Mouse (Mus musculus): ENCODE data around the gene Kat2b.
A peak's percentile ranks its signal among the peaks of the same experiment; 100 is the strongest.
"Not testable (repeated sequence)": the region's sequence is repeated elsewhere in the genome, so short reads cannot be mapped to it uniquely, and the experiment has no call there.

The Kat2b gene

DNA sequence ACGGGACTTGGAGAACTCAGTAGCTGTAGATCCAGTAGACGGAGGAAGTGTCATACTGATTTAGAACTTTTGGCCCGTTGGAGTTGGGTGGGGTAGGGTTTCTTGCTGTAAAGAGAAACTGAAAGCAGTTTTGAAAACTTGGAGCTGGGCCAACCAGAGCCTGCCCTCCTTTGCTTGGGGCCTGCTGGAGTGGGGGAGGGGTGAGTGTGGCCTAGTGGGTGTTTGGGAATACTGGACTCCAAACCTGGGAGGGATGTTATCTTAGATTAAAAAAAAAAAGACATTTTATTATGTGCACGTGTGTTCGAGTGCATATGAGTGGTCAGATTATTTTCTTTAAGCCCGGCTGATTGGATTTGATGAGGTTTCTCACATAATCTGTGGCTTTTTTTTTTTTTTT, 3.2 kb downstream of the Kat2b start:
- peak; percentile 69 to 84 for DNase-seq (ENCODE audit: low spot score in 2 of 2)

DNA sequence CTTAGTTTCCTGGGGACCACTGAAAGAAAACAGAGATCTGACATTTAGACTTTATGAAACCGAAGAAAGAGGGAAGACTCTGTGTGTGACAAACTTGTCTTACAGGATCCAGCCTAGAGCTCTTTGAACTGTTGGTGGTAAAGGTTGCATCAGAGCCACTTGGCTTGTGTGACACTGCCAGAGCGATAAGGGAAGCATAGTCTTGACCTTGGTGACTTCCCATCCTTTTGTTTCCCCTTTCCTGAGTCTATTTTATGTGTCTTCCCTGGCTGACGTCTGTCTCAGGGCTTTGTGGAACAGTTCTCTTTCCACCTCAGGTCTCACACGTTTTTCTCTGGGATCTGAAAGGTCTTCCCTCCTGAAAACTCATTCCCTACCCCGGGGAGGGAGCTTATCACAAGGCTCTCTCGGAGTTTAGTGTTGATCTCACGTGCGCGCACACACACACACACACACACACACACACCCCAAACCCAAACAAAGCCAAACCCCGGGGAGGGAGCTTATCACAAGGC, 3.8 kb downstream of the Kat2b start:
- peak in 1 of 2 experiments; percentile 27 for DNase-seq (ENCODE audit: low spot score in 2 of 2)

DNA sequence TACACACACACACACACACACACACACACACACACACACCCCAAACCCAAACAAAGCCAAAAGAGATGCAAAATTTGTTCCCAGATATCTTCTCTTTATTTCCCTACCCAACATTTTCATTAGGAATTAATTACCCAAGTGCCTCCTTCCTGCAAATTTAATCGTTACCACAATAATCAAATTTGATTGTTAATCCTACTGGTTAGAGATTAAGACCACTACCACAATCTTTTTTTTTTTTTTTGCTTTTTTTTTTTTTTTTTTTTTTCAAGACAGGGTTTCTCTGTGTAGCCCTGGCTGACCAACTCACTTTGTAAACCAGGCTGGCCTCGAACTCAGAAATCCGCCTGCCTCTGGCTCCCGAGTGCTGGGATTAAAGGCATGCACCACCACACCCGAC, 4.3 kb downstream of the Kat2b start:
- DNase-seq (ENCODE audit: low spot score in 2 of 2) = not testable (repeated sequence)

DNA sequence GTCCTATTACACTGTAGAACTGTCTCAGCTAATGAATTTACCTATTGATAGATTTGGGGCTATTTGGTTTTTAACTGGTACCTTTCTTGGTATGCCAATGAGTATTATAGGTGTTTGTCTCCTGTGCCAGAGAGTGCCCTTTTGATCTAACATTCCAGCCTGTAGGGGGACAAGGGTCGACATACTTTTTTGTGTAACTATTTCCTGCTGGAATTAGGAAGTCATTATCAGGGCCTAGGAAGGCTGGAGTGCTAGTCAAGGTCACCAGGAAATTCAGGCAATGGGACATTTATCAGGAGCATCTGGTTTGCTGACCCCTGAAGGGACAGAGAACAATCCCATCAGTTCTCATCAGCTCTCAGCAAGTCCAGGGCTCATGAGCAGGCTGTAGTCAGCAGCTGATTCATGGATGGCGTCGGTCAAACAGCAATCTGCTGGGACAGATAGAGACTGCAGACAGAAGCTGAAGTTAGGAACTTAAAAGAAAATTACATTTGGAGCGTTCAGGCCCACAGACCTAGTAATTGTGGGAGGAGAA, 6.4 kb downstream of the Kat2b start:
- DNase-seq (ENCODE audit: low spot score in 2 of 2) = no peak

DNA sequence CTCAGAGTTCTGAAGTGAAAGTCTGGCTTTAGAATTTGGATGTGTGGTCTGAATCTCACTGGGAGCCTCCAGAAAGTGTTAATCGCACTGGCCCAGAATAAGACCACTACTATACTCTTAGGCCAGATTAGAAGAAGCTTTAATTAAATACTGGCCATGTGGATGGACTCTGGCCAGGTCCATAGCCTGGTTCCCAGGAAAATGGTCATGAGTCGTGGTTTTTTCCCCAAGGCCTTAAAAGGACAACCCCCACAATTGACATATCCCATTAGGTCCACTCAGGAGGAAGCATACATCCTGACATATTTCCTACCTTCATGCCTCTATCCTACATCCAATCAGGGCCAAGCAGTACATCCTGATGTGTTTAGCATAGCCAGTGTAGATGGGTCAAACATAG, 10.5 kb downstream of the Kat2b start:
- DNase-seq (ENCODE audit: low spot score in 2 of 2) = no peak

DNA sequence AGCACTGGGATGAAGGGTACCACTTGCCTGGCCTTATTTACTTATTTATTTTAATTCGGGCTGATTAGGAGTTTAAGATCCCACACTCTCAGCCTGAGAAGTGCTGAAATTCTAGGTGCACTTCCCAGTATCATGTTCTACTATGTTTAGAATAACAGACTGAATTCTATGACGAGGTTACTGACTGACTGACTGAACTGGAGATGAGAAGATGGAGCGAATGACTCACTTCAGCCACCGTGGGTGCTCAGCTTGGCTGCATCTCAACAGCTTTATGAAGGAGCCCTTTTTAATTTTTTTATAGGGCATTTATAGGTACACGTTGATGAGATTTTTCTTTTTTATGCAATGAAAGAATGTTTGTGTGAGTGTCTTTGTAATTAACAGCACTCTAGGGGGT, 11.1 kb downstream of the Kat2b start:
- DNase-seq (ENCODE audit: low spot score in 2 of 2) = no peak

DNA sequence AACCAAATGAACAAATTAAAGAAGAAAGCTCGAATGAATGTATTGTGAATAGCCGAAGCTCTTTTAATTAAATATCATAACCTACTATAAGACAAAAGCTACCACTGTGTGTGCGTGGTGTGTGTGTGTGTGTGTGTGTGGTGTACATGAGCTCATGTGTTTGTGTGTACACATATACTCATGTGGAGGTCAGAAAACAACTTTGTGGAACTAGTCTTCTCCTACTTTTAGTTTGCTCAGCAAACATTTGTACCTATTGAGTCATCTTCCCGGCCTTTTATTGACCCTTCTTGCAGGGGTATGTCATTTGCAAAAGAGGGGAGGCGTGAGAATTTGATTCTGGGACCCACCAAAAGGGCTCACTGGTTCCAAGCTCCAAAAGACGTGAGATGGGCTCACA, 11.6 kb downstream of the Kat2b start:
- no peak for DNase-seq (ENCODE audit: low spot score in 2 of 2)

DNA sequence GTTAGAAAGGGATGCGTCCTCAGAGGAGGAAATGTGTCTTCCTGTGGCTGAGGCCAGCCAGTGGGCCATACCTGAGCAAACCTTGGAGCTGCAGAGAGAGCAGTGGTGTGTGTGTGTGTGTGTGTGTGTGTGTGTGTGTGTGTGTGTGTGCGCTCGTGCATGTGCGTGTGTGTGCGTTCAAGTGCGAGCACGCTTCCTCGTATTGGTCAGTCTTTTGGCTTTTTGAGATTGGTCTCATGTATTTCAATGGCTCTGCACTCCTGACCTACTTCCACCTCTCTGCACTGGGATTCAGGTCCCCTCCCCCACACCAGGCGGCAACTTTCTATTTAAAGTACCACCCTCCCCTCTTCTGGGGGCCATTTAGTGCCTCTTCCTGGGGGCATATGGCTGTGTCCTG, 12.1 kb downstream of the Kat2b start:
- peak in 1 of 2 experiments; percentile 24 for DNase-seq (ENCODE audit: low spot score in 2 of 2)

DNA sequence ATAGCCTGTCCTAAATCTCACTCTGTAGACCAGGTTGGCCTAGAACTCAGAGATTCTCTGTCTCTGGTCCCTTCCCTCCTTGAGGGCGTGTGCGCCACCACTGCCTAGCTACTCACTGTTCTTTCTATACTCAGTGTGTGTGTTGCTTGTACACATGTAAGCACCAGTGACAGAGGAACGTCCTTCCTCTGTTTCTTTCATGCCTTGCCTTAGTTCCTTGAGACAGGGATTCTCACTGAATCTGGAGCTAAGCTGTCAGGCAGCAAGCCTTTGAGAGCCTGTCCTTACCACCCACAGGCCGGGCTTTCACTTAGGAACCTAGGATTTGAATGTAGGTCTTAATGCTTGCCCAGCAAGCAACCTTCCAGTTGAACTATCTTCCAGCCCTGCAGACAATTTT, 13.0 kb downstream of the Kat2b start:
- no peak for DNase-seq (ENCODE audit: low spot score in 2 of 2)

DNA sequence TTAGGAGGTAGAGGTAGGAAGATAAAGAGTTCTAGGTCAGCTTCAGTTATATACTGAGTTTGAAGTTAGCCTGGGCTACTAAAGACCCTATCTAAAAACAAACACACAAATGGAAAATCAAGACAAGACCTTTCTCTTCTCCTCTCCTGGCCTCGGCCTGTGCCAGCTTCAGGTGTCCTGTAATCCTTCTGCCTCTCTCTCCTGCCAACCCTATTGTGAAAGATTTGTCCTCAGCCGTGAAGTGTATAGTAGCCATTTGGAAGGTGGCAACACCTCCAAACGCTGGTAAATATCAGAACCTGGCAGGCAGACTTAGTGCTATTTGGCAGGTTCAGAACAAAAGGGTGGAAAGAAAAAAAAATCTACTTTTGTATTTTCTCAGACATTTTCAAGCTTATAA, 13.6 kb downstream of the Kat2b start:
- DNase-seq (ENCODE audit: low spot score in 2 of 2) = no peak

DNA sequence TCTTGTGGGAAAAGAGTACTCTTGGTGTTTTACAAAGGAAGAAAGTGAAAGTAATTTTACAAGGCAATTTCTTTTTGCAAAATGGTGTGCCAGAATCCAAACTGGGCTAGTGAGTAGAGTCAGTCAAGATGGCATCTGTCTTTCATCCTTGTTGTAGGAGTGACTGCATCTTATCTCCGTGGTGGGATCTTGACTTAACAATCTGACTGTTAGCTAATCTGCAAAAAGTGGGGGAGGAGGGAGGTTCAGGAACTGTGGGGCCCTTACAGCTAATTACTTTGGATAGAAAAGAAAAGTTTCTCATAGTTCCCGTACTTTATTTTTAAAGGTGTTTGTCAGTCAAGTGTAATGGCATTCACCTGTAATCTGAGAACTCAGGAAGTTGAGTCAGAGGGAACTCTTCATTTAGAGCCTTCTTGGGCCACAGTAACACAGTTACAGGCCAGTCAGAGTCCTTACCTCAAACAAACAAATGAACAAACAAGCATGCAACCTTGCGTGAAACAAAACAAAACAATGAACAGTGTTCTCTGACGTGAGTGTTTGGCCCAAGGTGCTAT, 15.4 kb downstream of the Kat2b start:
- no peak for DNase-seq (ENCODE audit: low spot score in 2 of 2)

DNA sequence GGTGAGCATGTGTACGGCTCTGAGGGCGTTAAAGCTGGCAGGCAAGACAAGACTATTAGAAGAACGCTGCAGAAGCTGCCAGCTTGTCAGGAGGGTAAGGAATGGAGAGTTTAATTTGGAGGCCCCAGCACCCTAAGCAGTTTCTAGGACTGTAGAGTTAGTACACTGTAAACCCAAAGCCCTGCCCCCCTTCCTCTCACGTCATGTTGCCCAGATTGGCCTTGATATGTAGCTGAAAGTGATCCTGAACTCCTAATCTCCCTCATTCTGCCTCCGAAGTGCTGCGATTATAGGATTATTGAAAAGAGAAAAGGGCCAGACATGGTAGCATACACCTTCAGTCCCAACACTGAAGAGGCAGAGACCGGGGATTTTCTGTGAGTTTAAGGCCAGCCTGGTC, 16.1 kb downstream of the Kat2b start:
- DNase-seq (ENCODE audit: low spot score in 2 of 2) = no peak

DNA sequence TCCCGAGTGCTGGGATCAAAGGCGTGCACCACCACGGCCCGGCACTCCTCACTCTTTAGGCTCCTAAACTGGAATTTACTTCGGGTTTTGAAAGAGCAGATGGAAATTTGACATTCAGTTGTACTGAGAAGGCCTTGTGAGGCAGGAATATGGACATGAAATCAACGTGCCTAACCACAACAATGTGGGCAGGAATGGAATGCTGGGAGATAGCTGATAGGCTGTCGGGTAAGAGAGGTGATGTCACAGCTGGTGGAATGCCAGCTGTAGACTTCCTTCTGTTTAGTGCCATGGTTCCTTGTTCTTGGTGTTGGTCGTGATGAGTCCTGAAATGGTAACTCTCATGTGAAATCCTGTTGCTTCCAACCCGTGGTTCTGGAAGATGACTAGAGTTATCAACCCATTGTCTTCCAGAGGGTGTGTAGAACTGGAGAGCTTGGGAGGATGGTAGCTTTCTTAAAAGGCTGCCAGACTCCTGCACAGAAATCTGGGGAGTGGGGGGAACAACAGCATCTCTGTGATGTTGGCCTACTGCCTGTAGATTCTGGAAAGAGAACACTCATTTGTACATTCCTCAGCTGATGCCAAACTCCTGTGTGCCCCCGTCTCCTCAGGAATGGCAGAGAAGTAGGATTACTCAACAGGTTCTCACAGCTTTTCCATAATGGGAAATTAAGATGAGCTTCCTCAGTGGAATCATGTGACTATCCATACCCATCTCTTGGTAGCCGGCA, 17.4 kb downstream of the Kat2b start:
- no peak for DNase-seq (ENCODE audit: low spot score in 2 of 2)

DNA sequence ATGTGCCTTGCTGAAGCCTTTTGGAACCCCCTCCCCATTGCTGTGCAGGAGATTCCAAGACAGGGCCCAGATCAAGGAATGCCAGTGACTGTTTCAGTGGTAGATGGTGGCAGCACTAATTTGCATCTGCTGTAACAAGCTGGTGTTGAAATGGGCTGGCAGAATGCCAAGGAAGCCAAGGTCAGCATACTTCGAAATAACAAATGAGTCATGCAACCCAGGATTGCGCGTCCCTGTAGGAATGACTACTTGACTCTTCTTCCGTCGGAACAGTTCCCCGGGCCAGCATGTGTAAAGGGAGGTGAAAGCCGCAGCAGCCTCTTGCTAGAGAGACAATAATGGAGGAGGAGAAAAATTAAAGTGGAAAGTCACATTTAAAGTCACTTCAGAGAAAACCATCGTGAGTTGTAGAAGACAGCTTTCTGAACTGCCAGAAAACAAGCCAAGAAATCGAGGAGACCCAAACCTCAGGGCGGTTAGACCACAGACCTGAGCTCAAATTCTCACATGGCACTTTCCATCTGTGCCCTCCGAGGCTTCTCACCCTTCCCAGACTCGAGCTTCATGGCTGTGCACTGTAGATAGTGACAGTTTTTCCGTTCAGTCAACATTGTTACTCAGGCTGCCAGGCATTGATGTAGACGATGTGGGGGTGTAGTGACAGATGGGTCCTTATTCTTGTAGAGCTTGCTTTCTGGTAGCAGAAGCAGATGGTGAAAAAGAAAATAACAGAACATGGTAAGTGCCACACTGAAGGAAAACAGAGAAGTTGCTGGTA, 20.6 kb downstream of the Kat2b start:
- DNase-seq (ENCODE audit: low spot score in 2 of 2) = peak; percentile 71 to 85

DNA sequence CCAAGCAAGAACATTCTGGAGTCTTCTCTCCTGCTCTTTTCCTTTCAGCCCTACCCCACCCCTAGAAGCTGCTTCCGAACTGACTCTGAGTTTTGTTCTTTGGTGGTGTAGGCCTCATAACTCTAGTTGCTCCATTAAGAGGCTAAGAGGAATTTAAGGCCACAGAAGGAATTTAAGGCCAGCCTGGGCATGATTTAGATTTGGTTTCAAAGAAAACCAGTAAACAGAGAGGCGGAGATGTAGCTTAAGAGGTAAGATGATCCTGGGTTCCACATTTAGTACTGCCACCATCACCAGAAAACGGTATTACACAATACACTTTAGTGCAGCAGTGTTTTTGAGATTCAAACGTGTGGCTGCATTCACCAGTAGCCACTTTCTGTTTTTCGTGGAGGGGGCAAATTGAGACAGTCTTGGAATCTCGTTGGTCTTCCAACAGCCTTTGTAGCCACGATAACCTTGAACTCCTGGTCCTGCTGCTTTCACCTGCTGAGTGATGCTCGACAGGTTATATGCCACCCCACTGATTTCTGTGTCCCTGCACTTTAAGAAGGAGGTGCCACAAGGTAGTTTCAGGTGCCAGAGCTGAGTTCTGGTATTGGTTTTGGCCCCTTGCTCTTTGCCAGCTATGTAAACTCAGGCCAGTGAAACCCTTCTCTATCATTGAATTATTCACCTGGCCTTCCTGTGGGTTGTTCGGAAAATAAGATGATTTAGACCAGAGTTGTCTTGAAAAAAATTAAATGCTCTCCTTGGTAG, 21.6 kb downstream of the Kat2b start:
- DNase-seq (ENCODE audit: low spot score in 2 of 2) = no peak

DNA sequence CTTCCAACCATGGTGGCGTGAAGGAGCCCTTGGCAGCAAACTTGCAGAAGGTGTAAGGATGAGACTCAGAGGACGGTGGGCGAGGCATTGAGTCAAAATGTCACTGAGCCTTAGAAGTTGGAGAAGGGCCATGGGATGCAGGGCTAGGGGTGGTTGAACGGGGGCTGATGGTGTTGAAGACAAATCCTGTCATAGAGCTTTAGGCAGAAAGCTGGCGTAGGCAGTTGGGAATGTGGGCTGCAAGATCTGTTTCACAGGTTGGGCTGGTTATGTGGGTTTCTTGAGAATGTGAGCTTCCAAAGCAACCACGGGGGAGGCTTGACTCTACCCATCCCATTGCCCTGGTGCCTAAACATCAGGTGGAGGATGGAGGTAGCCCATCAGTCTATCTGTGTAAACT, 23.4 kb downstream of the Kat2b start:
- DNase-seq (ENCODE audit: low spot score in 2 of 2) = no peak

DNA sequence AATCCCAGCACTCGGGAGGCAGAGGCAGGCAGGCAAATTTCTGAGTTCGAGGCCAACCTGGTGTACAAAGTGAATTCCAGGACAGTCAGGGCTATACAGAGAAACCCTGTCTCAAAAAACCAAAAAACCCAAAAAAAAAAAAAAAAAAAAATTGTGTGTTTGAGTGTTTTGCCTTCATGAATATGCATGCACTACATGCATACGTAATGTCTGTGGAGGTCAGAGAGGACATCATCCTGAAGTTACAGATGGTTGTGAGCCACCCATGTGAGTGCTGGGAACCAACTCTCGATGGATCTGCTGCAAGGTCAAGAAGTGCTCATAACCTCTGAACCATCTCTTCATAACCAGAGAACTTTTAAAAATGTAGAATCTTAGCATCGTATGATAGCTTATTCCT, 25.2 kb downstream of the Kat2b start:
- no peak for DNase-seq (ENCODE audit: low spot score in 2 of 2)

DNA sequence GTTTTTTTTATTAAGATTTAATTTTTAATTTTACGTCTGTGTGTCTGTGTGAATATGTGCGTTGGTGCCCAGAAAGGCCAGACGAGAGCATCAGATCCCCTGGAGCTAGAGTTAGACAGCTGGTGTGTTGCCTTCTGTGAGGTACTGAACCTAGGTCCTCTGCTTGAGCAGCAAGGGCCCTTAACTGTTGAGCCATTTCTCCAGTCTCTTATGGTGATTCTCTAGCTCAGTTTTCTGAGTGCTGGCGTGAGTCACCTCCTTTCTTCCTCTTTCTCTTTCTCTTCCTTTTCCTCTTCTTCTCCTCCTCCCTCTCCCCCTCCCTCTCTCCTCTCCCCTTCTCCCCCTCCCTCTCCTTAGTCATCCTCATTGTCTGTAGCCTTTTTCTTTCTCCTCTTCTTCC, 27.9 kb downstream of the Kat2b start:
- no peak for DNase-seq (ENCODE audit: low spot score in 2 of 2)

DNA sequence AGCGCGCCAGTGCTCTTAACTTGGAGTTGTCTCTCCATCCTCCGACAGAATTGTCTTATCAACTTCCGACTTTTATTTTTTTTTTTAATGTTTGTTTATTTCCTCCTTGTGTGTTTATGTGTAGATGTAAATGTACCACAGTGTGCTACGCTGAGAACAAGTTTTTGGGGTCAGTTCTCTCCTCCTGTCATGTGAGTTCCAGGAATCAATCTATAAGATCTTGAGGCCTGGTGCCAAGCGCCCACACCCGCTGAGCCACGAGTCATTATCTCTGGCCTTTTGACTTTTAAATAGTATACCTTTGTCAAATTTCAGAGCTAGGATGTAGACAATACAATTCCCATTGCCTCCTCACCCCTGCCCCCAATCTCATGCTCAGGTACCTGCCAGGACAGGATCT, 28.9 kb downstream of the Kat2b start:
- DNase-seq (ENCODE audit: low spot score in 2 of 2) = no peak

DNA sequence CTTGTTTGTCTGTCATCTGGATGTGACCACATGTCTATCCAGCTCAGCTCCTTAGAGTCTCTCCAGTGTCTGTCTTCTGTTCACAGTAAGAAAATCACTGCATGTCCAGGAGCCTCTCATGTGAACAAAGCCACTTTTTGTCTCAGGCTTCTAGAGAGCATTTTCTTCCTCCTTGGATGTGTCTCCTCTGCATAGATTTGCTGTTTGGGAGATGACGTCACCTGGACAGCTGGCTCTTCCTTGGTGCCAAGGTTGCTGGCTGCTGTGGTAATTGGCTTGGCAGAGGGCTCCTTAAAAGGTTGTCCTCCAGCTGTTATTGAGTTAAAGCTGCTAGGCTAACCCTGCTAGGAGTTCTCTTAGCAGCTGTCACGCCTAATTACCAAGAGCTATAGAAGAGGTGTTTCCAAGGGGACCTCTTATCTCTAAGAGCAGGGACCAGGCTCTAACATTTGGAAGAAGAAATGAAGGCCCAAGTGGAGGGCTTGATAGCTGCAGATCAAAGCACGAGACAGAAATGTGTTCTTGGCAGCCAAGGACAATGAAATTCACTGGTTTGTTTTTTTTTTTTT, 29.7 kb downstream of the Kat2b start:
- DNase-seq (ENCODE audit: low spot score in 2 of 2) = no peak

DNA sequence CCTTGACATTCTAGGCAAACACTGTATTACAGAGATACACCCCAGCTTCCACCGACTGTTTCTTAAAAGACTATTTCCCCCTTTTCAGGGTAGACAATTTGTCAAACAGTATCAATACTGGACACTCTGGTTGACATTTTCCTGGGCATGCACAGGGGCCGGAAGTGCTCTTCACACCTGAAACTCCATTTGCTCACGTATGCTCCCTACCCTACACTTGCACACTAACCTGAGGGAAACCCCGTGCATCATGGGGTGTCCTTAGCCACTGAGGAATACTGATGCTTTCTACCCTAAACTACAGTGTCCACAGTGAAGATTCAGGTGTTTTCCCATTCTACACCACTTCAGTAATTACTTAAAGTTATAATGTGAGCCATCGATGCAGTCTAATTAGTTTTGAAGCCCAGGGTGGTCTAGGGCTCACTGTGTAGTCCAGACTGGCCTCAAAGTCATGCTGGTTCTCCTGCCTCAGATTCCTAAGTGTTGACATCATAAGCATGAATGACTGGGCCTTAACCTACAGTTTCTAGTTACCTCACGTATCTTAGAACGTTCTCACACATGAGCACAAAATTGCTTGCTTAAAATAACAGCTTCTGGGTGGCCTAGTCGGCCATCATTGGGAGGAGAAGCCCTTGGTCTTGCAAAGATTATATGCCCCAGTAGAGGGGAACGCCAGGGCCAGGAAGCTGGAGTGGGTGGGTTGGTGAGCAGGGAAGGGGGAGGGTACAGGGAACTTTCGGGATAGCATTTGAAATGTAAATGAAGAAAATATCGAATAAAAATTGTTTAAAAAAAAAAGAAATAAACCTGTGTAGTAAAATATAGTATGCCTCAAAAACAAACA, 30.5 kb downstream of the Kat2b start:
- no peak for DNase-seq (ENCODE audit: low spot score in 2 of 2)

All from spleen, postnatal 10 days (tissue).